Mouse (Mus musculus): ENCODE results near the gene Tmem9. TPM values are rescaled to one million over a fixed set of nuclear protein-coding genes. Genes with fewer than 3 reads are reported as not detected.

Tmem9 gene
- total RNA-seq, 1 experiment from 2014 or later = 22.0 TPM

- 0 out of 2 replicates have a peak, but pooled peaks have one; percentile 15 for ATAC-seq (replicated peaks; ENCODE audit: low read depth, poor library complexity, severe bottlenecking)
These were observed 10.6 kb downstream of the Tmem9 start for GRCm38 (mm10) chr1:136018390-136019189.

GRCm38 (mm10) chr1:136030201-136030600, 22.3 kb downstream of the Tmem9 start:
- no peak for ATAC-seq (replicated peaks; ENCODE audit: low read depth, poor library complexity, severe bottlenecking)

- no peak for ATAC-seq (replicated peaks; ENCODE audit: low read depth, poor library complexity, severe bottlenecking)
These were observed 23.7 kb downstream of the Tmem9 start for GRCm38 (mm10) chr1:136031697-136032096.

GRCm38 (mm10) chr1:136032961-136033360, 25.0 kb downstream of the Tmem9 start:
- ATAC-seq (replicated peaks; ENCODE audit: low read depth, poor library complexity, severe bottlenecking) = no peak

- no peak for ATAC-seq (replicated peaks; ENCODE audit: low read depth, poor library complexity, severe bottlenecking)
These were observed 31.0 kb downstream of the Tmem9 start for GRCm38 (mm10) chr1:136038746-136039538.

GRCm38 (mm10) chr1:136040452-136040851, 32.5 kb downstream of the Tmem9 start:
- no peak for ATAC-seq (replicated peaks; ENCODE audit: low read depth, poor library complexity, severe bottlenecking)

GRCm38 (mm10) chr1:136040874-136041273, 32.9 kb downstream of the Tmem9 start:
- no peak for ATAC-seq (replicated peaks; ENCODE audit: low read depth, poor library complexity, severe bottlenecking)

- peak; percentile 73 for ATAC-seq (replicated peaks; ENCODE audit: low read depth, poor library complexity, severe bottlenecking)
These were observed 37.8 kb downstream of the Tmem9 start for GRCm38 (mm10) chr1:136045774-136046173.

- ATAC-seq (replicated peaks; ENCODE audit: low read depth, poor library complexity, severe bottlenecking) = peak; percentile 52; the same call in 1 of the 2 replicates
These were observed 39.5 kb downstream of the Tmem9 start for GRCm38 (mm10) chr1:136047432-136047831.

GRCm38 (mm10) chr1:136047894-136048293, 39.9 kb downstream of the Tmem9 start:
- no peak for ATAC-seq (replicated peaks; ENCODE audit: low read depth, poor library complexity, severe bottlenecking)

GRCm38 (mm10) chr1:136050312-136051012, 42.5 kb downstream of the Tmem9 start, which contains the start of gene Ascl5:
Gene Ascl5 (plus strand): TSS chr1:136050804.
- peak; percentile 12; the same call in 1 of the 2 replicates for ATAC-seq (replicated peaks; ENCODE audit: low read depth, poor library complexity, severe bottlenecking)

GRCm38 (mm10) chr1:136051013-136051315, 43.0 kb downstream of the Tmem9 start:
- ATAC-seq (replicated peaks; ENCODE audit: low read depth, poor library complexity, severe bottlenecking) = 0 out of 2 replicates have a peak, but pooled peaks have one; percentile 7

- peak; percentile 77 for ATAC-seq (replicated peaks; ENCODE audit: low read depth, poor library complexity, severe bottlenecking)
These were observed 43.5 kb downstream of the Tmem9 start for GRCm38 (mm10) chr1:136051465-136051864.

GRCm38 (mm10) chr1:136052547-136052946, 44.6 kb downstream of the Tmem9 start, which contains the start of gene Cacna1s:
Gene Cacna1s (plus strand): TSS chr1:136052750.
- no peak for ATAC-seq (replicated peaks; ENCODE audit: low read depth, poor library complexity, severe bottlenecking)

GRCm38 (mm10) chr1:136055771-136056170, 47.8 kb downstream of the Tmem9 start:
- ATAC-seq (replicated peaks; ENCODE audit: low read depth, poor library complexity, severe bottlenecking) = no peak

- no peak for ATAC-seq (replicated peaks; ENCODE audit: low read depth, poor library complexity, severe bottlenecking)
These were observed 50.6 kb downstream of the Tmem9 start for GRCm38 (mm10) chr1:136058594-136058993.

GRCm38 (mm10) chr1:136061041-136061789, 53.3 kb downstream of the Tmem9 start:
- ATAC-seq (replicated peaks; ENCODE audit: low read depth, poor library complexity, severe bottlenecking) = no peak

GRCm38 (mm10) chr1:136061790-136062141, 53.8 kb downstream of the Tmem9 start:
- no peak for ATAC-seq (replicated peaks; ENCODE audit: low read depth, poor library complexity, severe bottlenecking)

- no peak for ATAC-seq (replicated peaks; ENCODE audit: low read depth, poor library complexity, severe bottlenecking)
These were observed 56.0 kb downstream of the Tmem9 start for GRCm38 (mm10) chr1:136063991-136064390.

GRCm38 (mm10) chr1:136066621-136067020, 58.7 kb downstream of the Tmem9 start:
- ATAC-seq (replicated peaks; ENCODE audit: low read depth, poor library complexity, severe bottlenecking) = no peak
